Mouse (Mus musculus): ENCODE results near the gene Nup153.

GRCm38 (mm10) chr13:46718893-46719400, 8.8 kb downstream of the Nup153 start:
- TF ChIP-seq SRF (IDR thresholded peaks at IDR 0.05; ENCODE audit: control insufficient read depth, insufficient read length, low read depth) = no peak
- TF ChIP-seq CEBPB (IDR thresholded peaks at IDR 0.05; ENCODE audit: insufficient read depth, poor library complexity, severe bottlenecking) = no peak
- TF ChIP-seq REST (IDR thresholded peaks at IDR 0.05; ENCODE audit: insufficient read depth, insufficient read length) = no peak

Data from myocyte (in vitro differentiated cells).